Mouse (Mus musculus): ENCODE results near the gene Entpd1. TPM values are rescaled to one million over a fixed set of nuclear protein-coding genes. Genes with fewer than 3 reads are reported as not detected.

Entpd1 gene
- polyA plus RNA-seq, 1 experiment from 2014 or later: 6.3 TPM

DNA sequence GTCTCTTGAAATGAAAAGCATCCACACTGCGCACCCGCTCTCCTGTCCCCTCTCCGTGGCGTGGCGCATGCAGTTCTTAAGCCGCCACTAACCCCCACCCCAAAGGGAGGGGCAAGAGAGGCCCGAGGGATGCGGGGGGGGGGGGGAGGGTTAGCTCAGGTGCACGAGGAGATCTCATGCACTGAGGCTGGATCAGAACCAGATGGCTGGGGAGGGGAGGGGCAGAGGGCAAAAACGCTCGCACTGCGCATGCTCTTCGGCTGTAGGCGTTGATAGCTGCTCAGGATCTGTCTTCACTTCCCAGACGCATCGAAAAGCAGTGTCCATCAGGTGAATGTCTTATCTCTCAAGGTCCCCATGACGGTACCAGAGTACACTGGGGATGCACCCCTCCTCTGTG, 136.4 kb downstream of the Entpd1 start, which contains the start of gene Cc2d2b:
TSS of gene Cc2d2b (plus strand) at position 195 of the 400 bp plus-strand sequence.
- H3K4me1 ChIP-seq: no peaks in the 10 kb centered on the region
- no peak within 1 kb of the TSS for H3K27ac ChIP-seq
- H3K9me3 ChIP-seq: no peaks in the 10 kb centered on the region
- no peak for DNase-seq (ENCODE audit: low spot score)
- 44% methylated on average over 17 of the region's 17 CpGs for WGBS
- no peaks in the 10 kb centered on the region for H3K36me3 ChIP-seq
- H3K27me3 ChIP-seq (ENCODE audit: insufficient read depth, poor library complexity, severe bottlenecking): 0 out of 2 replicates have a peak, but pooled peaks cover 6% of the 10 kb centered on the region
- peak within 1 kb of the TSS; percentile 37 for H3K4me3 ChIP-seq

DNA sequence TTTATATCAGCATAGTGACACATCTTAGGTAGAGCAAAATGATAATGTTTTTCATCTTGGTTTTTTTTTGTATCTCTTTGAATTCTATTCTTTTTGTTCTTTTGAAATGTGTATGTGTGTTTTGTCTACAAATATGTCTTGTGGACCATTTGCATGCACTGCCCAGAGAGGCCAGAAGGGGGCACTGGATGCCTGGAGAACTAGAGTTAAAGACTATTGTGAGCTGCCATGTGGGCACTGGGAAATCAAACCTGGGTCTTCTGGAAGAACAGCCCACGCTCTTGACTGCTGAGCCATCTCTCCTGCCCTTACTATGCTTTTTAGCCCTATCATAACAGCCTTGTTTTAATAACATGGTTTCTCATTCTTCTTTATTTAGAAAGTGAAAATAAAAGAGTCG, 142.1 kb downstream of the Entpd1 start:
- Histone ChIP-seq H3K4me1 (no peaks in the 10 kb centered on the region), H3K36me3 (no peaks in the 10 kb centered on the region), H3K4me3 (no peak overlapping the region), H3K27ac (no peak overlapping the region), H3K27me3 (ENCODE audit: insufficient read depth, poor library complexity, severe bottlenecking) (peaks cover 18% of the 10 kb centered on the region; the same call in 1 of the 2 replicates), H3K9me3 (no peaks in the 10 kb centered on the region)
- DNase-seq (ENCODE audit: low spot score): no peak
- 76% methylated on average over 2 of the region's 2 CpGs for WGBS

DNA sequence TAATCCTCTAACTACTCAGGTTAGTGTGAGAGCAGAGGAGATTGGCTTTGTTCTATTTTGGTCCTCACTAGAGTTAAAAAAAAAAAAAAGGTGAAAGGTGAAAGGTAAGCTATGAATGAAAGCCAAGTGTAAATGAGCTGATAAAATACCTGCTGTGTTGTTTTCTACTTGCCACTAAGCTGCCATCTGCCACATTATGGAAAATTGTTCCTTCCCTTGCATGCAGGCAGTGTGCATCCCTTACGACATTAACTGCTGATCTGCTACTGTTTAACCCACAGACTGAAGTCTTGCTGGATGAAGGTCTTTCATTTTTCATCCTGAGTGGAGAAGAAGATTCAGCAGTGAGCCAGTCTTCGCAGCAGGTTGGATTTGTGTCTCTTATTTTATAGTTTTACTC, 147.9 kb downstream of the Entpd1 start:
- H3K4me3 ChIP-seq: no peak overlapping the region
- H3K9me3 ChIP-seq: no peaks in the 10 kb centered on the region
- H3K4me1 ChIP-seq: no peaks in the 10 kb centered on the region
- no peak for DNase-seq (ENCODE audit: low spot score)
- H3K27me3 ChIP-seq (ENCODE audit: insufficient read depth, poor library complexity, severe bottlenecking): peaks cover 60% of the 10 kb centered on the region
- WGBS: 67% methylated on average over 2 of the region's 2 CpGs
- no peak overlapping the region for H3K27ac ChIP-seq
- no peaks in the 10 kb centered on the region for H3K36me3 ChIP-seq

DNA sequence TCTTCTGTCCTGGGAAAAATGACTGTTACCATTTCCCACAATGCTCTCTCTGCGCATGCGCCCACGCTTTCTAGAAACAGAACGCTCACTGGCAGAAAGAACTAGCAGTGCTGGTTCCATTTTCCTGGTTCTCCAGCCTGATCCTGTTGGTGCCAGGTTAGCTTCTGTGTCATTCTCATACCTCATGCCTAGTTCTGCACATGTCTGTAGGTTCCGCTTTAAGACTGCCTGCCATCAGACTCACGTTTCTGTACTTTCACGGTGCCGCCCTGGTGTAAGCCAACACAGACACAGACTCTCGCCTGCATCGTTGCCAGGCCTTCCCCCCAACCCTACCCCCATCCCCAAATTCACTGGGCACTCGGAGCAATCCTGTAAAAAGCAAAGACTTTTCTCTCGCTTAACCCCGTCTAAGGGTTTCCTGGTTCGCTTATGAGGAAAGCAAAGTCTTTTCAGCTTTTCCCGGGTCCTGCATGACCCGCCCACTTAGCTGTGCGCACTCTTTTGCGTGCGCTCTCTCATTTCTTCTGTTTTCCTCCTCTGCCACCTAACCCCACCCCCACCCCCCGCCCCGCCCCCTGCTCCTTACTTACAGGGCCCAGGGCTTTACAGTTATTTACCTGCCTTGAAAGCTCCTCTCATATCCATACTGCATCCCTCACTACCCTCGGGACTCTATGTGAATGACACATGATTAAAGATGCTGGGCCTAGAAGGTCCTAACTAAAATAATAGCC, 150.0 kb downstream of the Entpd1 start:
- 26% methylated on average over 22 of the region's 22 CpGs for WGBS
- no peak for DNase-seq (ENCODE audit: low spot score)
- Histone ChIP-seq H3K4me1 (no peaks in the 10 kb centered on the region), H3K4me3 (peak overlapping the region; percentile 51), H3K27ac (no peak overlapping the region), H3K9me3 (no peaks in the 10 kb centered on the region), H3K36me3 (no peaks in the 10 kb centered on the region), H3K27me3 (ENCODE audit: insufficient read depth, poor library complexity, severe bottlenecking) (peaks cover 71% of the 10 kb centered on the region)

DNA sequence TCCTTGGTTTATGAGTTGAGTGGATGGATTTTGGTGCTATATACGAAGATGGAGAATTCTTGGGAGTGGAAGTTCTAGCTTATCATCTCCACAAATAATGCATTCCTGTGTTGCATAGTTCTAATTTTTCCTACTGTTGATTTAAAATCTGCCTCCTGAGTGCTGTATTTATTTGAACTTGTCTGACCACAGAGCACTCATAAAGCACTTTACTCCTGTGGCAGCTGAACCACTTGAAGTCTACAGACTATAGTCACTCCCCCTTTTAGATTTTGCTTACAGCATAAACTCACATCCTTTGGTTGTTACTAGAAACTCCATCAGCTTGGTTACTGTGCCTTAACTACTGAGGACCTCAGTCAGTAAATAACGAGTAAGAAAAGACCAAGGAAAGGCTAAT, 155.0 kb downstream of the Entpd1 start:
- Histone ChIP-seq H3K4me1 (peaks cover 7% of the 10 kb centered on the region; the same call in 1 of the 2 replicates), H3K27ac (no peak overlapping the region), H3K36me3 (no peaks in the 10 kb centered on the region), H3K27me3 (ENCODE audit: insufficient read depth, poor library complexity, severe bottlenecking) (peaks cover 52% of the 10 kb centered on the region), H3K4me3 (no peak overlapping the region), H3K9me3 (no peaks in the 10 kb centered on the region)
- 80% methylated on average over 2 of the region's 2 CpGs for WGBS
- DNase-seq (ENCODE audit: low spot score): no peak

DNA sequence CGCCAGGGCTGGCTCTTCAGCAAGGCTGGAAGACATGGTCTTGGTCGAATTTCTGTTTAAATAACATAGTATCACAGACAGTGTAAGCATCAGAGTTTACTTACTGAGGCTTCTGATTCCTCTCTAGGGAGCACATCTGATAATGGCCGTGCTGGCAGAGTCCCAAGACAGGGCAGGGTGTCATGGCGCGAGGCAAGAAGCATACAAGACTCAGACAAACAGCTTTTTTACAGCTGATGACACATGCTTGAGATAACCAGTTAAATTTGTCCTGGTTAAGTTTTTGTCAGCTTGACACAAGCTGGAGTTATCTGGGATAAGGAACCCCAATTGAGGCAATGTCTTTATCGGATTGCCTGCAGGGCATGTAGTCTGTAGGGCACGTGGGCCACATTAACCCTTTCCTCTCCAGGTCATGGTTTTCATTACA, 157.2 kb downstream of the Entpd1 start:
- H3K27me3 ChIP-seq (ENCODE audit: insufficient read depth, poor library complexity, severe bottlenecking): peaks cover 49% of the 10 kb centered on the region
- 0 out of 2 replicates have a peak overlapping the region, but pooled peaks have one; percentile 1 for H3K4me3 ChIP-seq
- peaks cover 7% of the 10 kb centered on the region; the same call in 1 of the 2 replicates for H3K4me1 ChIP-seq
- no peaks in the 10 kb centered on the region for H3K36me3 ChIP-seq
- no peak overlapping the region for H3K27ac ChIP-seq
- WGBS: 10% methylated on average over 7 of the region's 7 CpGs
- DNase-seq (ENCODE audit: low spot score): no peak
- H3K9me3 ChIP-seq: no peaks in the 10 kb centered on the region

DNA sequence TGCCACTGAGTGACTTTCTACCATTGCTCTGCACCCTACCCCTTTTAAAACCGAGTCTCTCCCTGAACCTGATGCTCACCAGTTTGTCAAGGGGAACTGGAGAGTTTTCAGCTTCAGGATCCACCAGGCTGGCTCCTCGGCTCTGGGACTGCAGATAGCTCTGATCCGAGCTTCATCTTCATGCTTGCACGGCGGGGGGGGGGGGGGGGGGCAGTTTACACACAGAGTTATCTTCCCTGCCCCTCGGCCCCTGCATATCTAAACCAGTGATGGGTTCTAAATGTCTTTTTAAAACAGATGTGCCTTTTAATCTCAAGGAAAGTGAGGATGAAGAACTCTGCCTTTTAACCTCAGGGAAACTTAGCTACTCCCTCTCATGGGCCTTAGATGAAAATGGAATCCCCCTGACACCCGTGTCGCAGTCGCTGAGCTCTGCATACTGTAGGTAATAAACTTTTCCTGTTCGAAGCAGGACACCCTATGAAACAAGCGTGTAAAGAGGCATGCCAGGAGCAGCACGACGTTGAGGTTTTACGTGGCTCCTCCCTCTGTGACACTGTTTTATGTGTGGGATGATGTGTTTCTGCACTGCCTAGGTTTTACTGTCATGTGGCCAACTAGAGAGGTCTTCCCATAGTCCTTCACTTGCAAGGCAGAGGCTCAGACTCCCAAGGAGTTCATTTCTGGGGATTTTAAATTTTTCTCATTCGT, 176.0 kb downstream of the Entpd1 start:
- H3K36me3 ChIP-seq: no peaks in the 10 kb centered on the region
- H3K4me1 ChIP-seq: no peaks in the 10 kb centered on the region
- WGBS: 59% methylated on average over 15 of the region's 15 CpGs
- H3K27me3 ChIP-seq (ENCODE audit: insufficient read depth, poor library complexity, severe bottlenecking): peaks cover 12% of the 10 kb centered on the region; the same call in 1 of the 2 replicates
- no peak overlapping the region for H3K27ac ChIP-seq
- H3K4me3 ChIP-seq: no peak overlapping the region
- no peaks in the 10 kb centered on the region for H3K9me3 ChIP-seq
- DNase-seq (ENCODE audit: low spot score): no peak

DNA sequence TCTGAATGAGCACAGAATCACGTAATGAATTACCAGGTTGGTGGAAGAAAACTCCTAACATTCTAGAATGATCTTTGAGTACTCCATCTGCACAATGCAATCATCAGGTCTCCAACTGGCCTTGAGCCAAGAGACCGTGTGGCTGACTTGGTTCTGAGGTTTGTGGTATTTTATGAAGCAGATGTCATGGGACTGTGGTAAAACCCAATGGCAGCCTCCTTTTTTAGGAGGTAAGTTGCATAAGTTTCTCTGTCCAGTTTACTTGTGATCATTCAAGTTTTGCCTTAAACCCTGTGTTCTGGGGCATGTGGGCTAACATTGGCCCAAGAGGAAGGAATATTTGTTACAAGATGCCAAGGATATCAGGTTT, 176.5 kb downstream of the Entpd1 start:
- H3K4me3 ChIP-seq: no peak overlapping the region
- H3K27me3 ChIP-seq (ENCODE audit: insufficient read depth, poor library complexity, severe bottlenecking): peaks cover 18% of the 10 kb centered on the region; the same call in 1 of the 2 replicates
- WGBS: 79% methylated on average over 2 of the region's 2 CpGs
- H3K36me3 ChIP-seq: no peaks in the 10 kb centered on the region
- DNase-seq (ENCODE audit: low spot score): no peak
- H3K4me1 ChIP-seq: no peaks in the 10 kb centered on the region
- H3K9me3 ChIP-seq: no peaks in the 10 kb centered on the region
- H3K27ac ChIP-seq: no peak overlapping the region

Other genes with a start within 250 kb of the Entpd1 start
- gene Sorbs1, start 98.6 kb upstream of the Entpd1 start, polyA plus RNA-seq (2016; fragmentation: Nextera tagmentation; extraction: Ambion mirVana): 71.2 and 98.1 TPM in 2 replicates
- gene Aldh18a1, start 23.9 kb upstream of the Entpd1 start, polyA plus RNA-seq (2016; fragmentation: Nextera tagmentation; extraction: Ambion mirVana): 63.9 and 66.2 TPM in 2 replicates
- 9.0 and 11.0 TPM in 2 replicates for gene Tctn3, start 133 bp upstream of the Entpd1 start, polyA plus RNA-seq (2016; fragmentation: Nextera tagmentation; extraction: Ambion mirVana)
- 0.17 and 0.79 TPM in 2 replicates for gene Cc2d2b, start 136.4 kb downstream of the Entpd1 start, polyA plus RNA-seq (2016; fragmentation: Nextera tagmentation; extraction: Ambion mirVana)
- 12.3 and 14.7 TPM in 2 replicates for gene Ccnj, start 218.9 kb downstream of the Entpd1 start, polyA plus RNA-seq (2016; fragmentation: Nextera tagmentation; extraction: Ambion mirVana)